Mouse (Mus musculus) stomach, postnatal 0 days (tissue): Measurements from ENCODE around the gene Aqp1. TPM values are rescaled to one million over a fixed set of nuclear protein-coding genes. Genes with fewer than 3 reads are reported as not detected.

ENCODE experiments used
- ATAC-seq: fragments of 200-750 bp; cut with Nextera tagmentation; 2 replicates; pipeline ENCODE4 v1.8.0; 2017; ENCODE audit not compliant: low FRiP score, low TSS enrichment
- DNase-seq: peaks from one replicate; pipeline ENCODE4 v3.0.0-alpha.2; 2016; ENCODE audit warnings: low spot score
- H3K27ac ChIP-seq: fragments of 300-500 bp; sonication (generic); replicated peaks from 2 replicates; pipeline ENCODE4 v1.5.1; 2014; ENCODE audit warnings: mild to moderate bottlenecking, control low read depth
- H3K27me3 ChIP-seq: fragments of 300-500 bp; sonication (generic); 2 replicates; pipeline ENCODE4 v1.6.1; 2014; ENCODE audit warnings: low read length; ENCODE audit not compliant: control insufficient read depth, insufficient read depth
- H3K36me3 ChIP-seq: fragments of 300-500 bp; sonication (generic); 2 replicates; pipeline ENCODE4 v1.6.1; 2014; ENCODE audit warnings: low read length, mixed read lengths; ENCODE audit not compliant: control insufficient read depth, insufficient read depth
- H3K4me1 ChIP-seq: fragments of 300-500 bp; sonication (generic); replicated peaks from 2 replicates; pipeline ENCODE4 v1.6.1; 2014; ENCODE audit warnings: antibody characterized with exemption; ENCODE audit not compliant: control insufficient read depth, insufficient read depth
- H3K4me2 ChIP-seq: fragments of 300-500 bp; sonication (generic); replicated peaks from 2 replicates; pipeline ENCODE4 v1.6.1; 2014; ENCODE audit warnings: low read depth, mild to moderate bottlenecking, control low read depth, moderate library complexity
- H3K4me3 ChIP-seq: fragments of 300-500 bp; sonication (generic); 2 replicates; pipeline ENCODE4 v1.5.1; 2014; ENCODE audit warnings: low read depth, low read length, control low read depth
- H3K9ac ChIP-seq: fragments of 300-500 bp; sonication (generic); 2 replicates; pipeline ENCODE4 v1.6.1; 2014; ENCODE audit warnings: mild to moderate bottlenecking, low read length, control low read depth, mixed read lengths
- H3K9me3 ChIP-seq: fragments of 300-500 bp; sonication (generic); 2 replicates; pipeline ENCODE4 v1.6.1; 2016; ENCODE audit warnings: low read length; ENCODE audit not compliant: control insufficient read depth
- CTCF ChIP-seq: IDR thresholded peaks from 2 replicates; pipeline ENCODE4 v1.5.1; 2016; ENCODE audit warnings: antibody characterized with exemption, low read depth, mild to moderate bottlenecking, moderate library complexity
- EP300 ChIP-seq: optimal IDR thresholded peaks from 2 replicates; pipeline ENCODE3; 2016; ENCODE audit warnings: antibody characterized with exemption
- whole genome bisulfite sequencing: fragments of 180-500 bp; shearing (Covaris S2); extraction: QIAGEN DNeasy Blood & Tissue Kit; methylation state at CpG from one replicate; pipeline ENCODE4 v1.1.7; 2014; 5-methylcytosine and 5-hydroxymethylcytosine counted together
- polyA plus RNA-seq: library from polyadenylated mRNA; unstranded; fragments of >200 nt; fragmentation: Nextera tagmentation; extraction: Ambion mirVana; gene quantifications from 2 replicates; pipeline ENCODE4 v1.2.1, GENCODE M21; 2015

The Aqp1 gene
- polyA plus RNA-seq, 1 experiment from 2014 or later: 16.2 TPM

GRCm38 (mm10) chr6:55332773-55333109 lies 3.5 kb upstream of the Aqp1 start:
- H3K36me3 ChIP-seq: no peaks in the 10 kb centered on the region
- H3K9me3 ChIP-seq: no peaks in the 10 kb centered on the region
- WGBS: 44% methylated on average over 6 of the region's 6 CpGs
- 0 out of 2 replicates have a peak, but pooled peaks cover 6% of the 10 kb centered on the region for H3K4me1 ChIP-seq
- peak overlapping the region; percentile 30; the same call in 1 of the 2 replicates for H3K27ac ChIP-seq
- no peak overlapping the region for H3K4me2 ChIP-seq
- no peak overlapping the region for H3K4me3 ChIP-seq
- DNase-seq (no peak), ATAC-seq (no peak)
- H3K27me3 ChIP-seq: no peaks in the 10 kb centered on the region
- TF ChIP-seq EP300: no peak
- no peak for TF ChIP-seq CTCF
- H3K9ac ChIP-seq: no peak overlapping the region

GRCm38 (mm10) chr6:55337242-55337641 lies 1.0 kb downstream of the Aqp1 start:
- no peaks in the 10 kb centered on the region for H3K36me3 ChIP-seq
- no peak overlapping the region for H3K27ac ChIP-seq
- 85% methylated on average over 5 of the region's 5 CpGs for WGBS
- H3K4me1 ChIP-seq: peaks cover 4% of the 10 kb centered on the region
- no peaks in the 10 kb centered on the region for H3K9me3 ChIP-seq
- no peak overlapping the region for H3K9ac ChIP-seq
- H3K4me3 ChIP-seq: peak overlapping the region; percentile 17; the same call in 1 of the 2 replicates
- no peak for TF ChIP-seq CTCF
- no peaks in the 10 kb centered on the region for H3K27me3 ChIP-seq
- ATAC-seq: no peak
- peak overlapping the region; percentile 2 for H3K4me2 ChIP-seq
- DNase-seq: no peak

GRCm38 (mm10) chr6:55338077-55338476 lies 1.8 kb downstream of the Aqp1 start:
- H3K9me3 ChIP-seq: no peaks in the 10 kb centered on the region
- no peaks in the 10 kb centered on the region for H3K36me3 ChIP-seq
- 53% methylated on average over 6 of the region's 6 CpGs for WGBS
- TF ChIP-seq EP300 (no peak), CTCF (no peak)
- no peak overlapping the region for H3K9ac ChIP-seq
- no peaks in the 10 kb centered on the region for H3K27me3 ChIP-seq
- ATAC-seq (no peak), DNase-seq (no peak)
- peak overlapping the region; percentile 22; the same call in 1 of the 2 replicates for H3K4me3 ChIP-seq
- H3K4me1 ChIP-seq: peaks cover 6% of the 10 kb centered on the region
- no peak overlapping the region for H3K27ac ChIP-seq
- H3K4me2 ChIP-seq: peak overlapping the region; percentile 17; the same call in 1 of the 2 replicates

- TF ChIP-seq EP300 (no peak), CTCF (no peak)
- ATAC-seq (no peak), DNase-seq (no peak)
- 55% methylated on average over 9 of the region's 9 CpGs for WGBS
- Histone ChIP-seq H3K4me1 (peaks cover 6% of the 10 kb centered on the region), H3K27me3 (no peaks in the 10 kb centered on the region), H3K4me2 (no peak overlapping the region), H3K9ac (no peak overlapping the region), H3K9me3 (no peaks in the 10 kb centered on the region), H3K4me3 (no peak overlapping the region), H3K36me3 (no peaks in the 10 kb centered on the region), H3K27ac (no peak overlapping the region)
These were observed 2.9 kb downstream of the Aqp1 start for GRCm38 (mm10) chr6:55338934-55339825.

GRCm38 (mm10) chr6:55341688-55342087 lies 5.5 kb downstream of the Aqp1 start:
- Histone ChIP-seq H3K4me2 (no peak overlapping the region), H3K27ac (0 out of 2 replicates have a peak overlapping the region, but pooled peaks have one; percentile 18), H3K36me3 (no peaks in the 10 kb centered on the region), H3K4me3 (no peak overlapping the region), H3K9me3 (no peaks in the 10 kb centered on the region), H3K4me1 (peaks cover 6% of the 10 kb centered on the region), H3K27me3 (no peaks in the 10 kb centered on the region), H3K9ac (no peak overlapping the region)
- ATAC-seq (peak; percentile 91), DNase-seq (peak; percentile 82)
- TF ChIP-seq CTCF (no peak), EP300 (no peak)
- WGBS: 29% methylated on average over 5 of the region's 5 CpGs

GRCm38 (mm10) chr6:55342328-55342727 lies 6.1 kb downstream of the Aqp1 start:
- Histone ChIP-seq H3K4me2 (no peak overlapping the region), H3K4me1 (peaks cover 6% of the 10 kb centered on the region), H3K36me3 (no peaks in the 10 kb centered on the region), H3K27ac (peak overlapping the region; percentile 61), H3K4me3 (no peak overlapping the region), H3K9ac (no peak overlapping the region), H3K27me3 (no peaks in the 10 kb centered on the region), H3K9me3 (no peaks in the 10 kb centered on the region)
- no peak for TF ChIP-seq CTCF
- TF ChIP-seq EP300: no peak
- 42% methylated on average over 9 of the region's 9 CpGs for WGBS
- DNase-seq: peak; percentile 50
- peak; percentile 27 for ATAC-seq
